Mouse (Mus musculus) c-Kit-positive CD71-negative TER-119-negative erythroid progenitor cells, embryonic 14.5 days (primary cell): ENCODE measurements around the gene Tnnt1.

Experiments used
- DNase-seq: peaks from one replicate; pipeline ENCODE4 v3.0.0-alpha.2; 2013; ENCODE audit warnings: low read depth

The Tnnt1 gene

GRCm38 (mm10) chr7:4497271-4497903 is 18.8 kb downstream of the Tnnt1 start:
- no peak for DNase-seq

- no peak for DNase-seq
Measured at GRCm38 (mm10) chr7:4496468-4496867, 19.7 kb downstream of the Tnnt1 start.

- DNase-seq = no peak
Measured at GRCm38 (mm10) chr7:4493991-4494390, 22.2 kb downstream of the Tnnt1 start.

- DNase-seq = no peak
Measured at GRCm38 (mm10) chr7:4492284-4493224, 23.6 kb downstream of the Tnnt1 start.

- no peak for DNase-seq
Measured at GRCm38 (mm10) chr7:4491308-4491707, 24.9 kb downstream of the Tnnt1 start.

- no peak for DNase-seq
Measured at GRCm38 (mm10) chr7:4482281-4482680, 33.9 kb downstream of the Tnnt1 start.

GRCm38 (mm10) chr7:4479674-4480073 is 36.5 kb downstream of the Tnnt1 start:
- no peak for DNase-seq

GRCm38 (mm10) chr7:4478796-4479291 is 37.3 kb downstream of the Tnnt1 start:
- DNase-seq = no peak

- no peak for DNase-seq
Measured at GRCm38 (mm10) chr7:4478021-4478795, 38.0 kb downstream of the Tnnt1 start.

- no peak for DNase-seq
Measured at GRCm38 (mm10) chr7:4473940-4474339, 42.2 kb downstream of the Tnnt1 start.

GRCm38 (mm10) chr7:4471179-4471555 is 45.0 kb downstream of the Tnnt1 start:
- no peak for DNase-seq

- no peak for DNase-seq
Measured at GRCm38 (mm10) chr7:4470275-4471178, 45.7 kb downstream of the Tnnt1 start.

- DNase-seq = no peak
Measured at GRCm38 (mm10) chr7:4467801-4468200, 48.4 kb downstream of the Tnnt1 start.

GRCm38 (mm10) chr7:4464194-4464824 is 51.9 kb downstream of the Tnnt1 start:
- no peak for DNase-seq

- DNase-seq = no peak
Measured at GRCm38 (mm10) chr7:4460576-4461434, 55.4 kb downstream of the Tnnt1 start, which contains the start of gene Eps8l1. TSS of gene Eps8l1 (plus strand) at chr7:4460674.
